Mouse (Mus musculus) neural tube, embryonic 14.5 days (tissue): Measurements from ENCODE around the gene Ggct. TPM values are rescaled to one million over a fixed set of nuclear protein-coding genes. Genes with fewer than 3 reads are reported as not detected.
"Not testable (repeated sequence)": the region's sequence is repeated elsewhere in the genome, so short reads cannot be mapped to it uniquely, and the experiment has no call there.

Source experiments
- ATAC-seq: fragments of 200-750 bp; cut with Nextera tagmentation; 2 replicates; pipeline ENCODE4 v1.8.0; 2017; ENCODE audit warnings: low read depth, mild to moderate bottlenecking, moderate TSS enrichment, moderate library complexity
- H3K27ac ChIP-seq: fragments of 300-500 bp; sonication (generic); 2 replicates; pipeline ENCODE4 v1.5.1; 2014; ENCODE audit warnings: low read depth, mild to moderate bottlenecking, control low read depth, low read length, moderate library complexity, mixed read lengths
- H3K27me3 ChIP-seq: fragments of 300-500 bp; sonication (generic); 2 replicates; pipeline ENCODE4 v1.6.1; 2014; ENCODE audit warnings: low read length; ENCODE audit not compliant: control insufficient read depth, insufficient read depth
- H3K36me3 ChIP-seq: fragments of 300-500 bp; sonication (generic); 2 replicates; pipeline ENCODE4 v1.6.1; 2014; ENCODE audit warnings: low read length, mixed read lengths; ENCODE audit not compliant: control insufficient read depth, insufficient read depth
- H3K4me1 ChIP-seq: fragments of 300-500 bp; sonication (generic); 2 replicates; pipeline ENCODE4 v1.6.1; 2014; ENCODE audit warnings: low read length; ENCODE audit not compliant: control insufficient read depth, insufficient read depth
- H3K4me2 ChIP-seq: fragments of 300-500 bp; sonication (generic); 2 replicates; pipeline ENCODE4 v1.6.1; 2014; ENCODE audit warnings: mild to moderate bottlenecking, low read depth, low read length, control low read depth
- H3K4me3 ChIP-seq: fragments of 300-500 bp; sonication (generic); 2 replicates; pipeline ENCODE4 v1.5.1; 2014; ENCODE audit warnings: low read depth, low read length, control low read depth, mixed read lengths
- H3K9ac ChIP-seq: fragments of 300-500 bp; sonication (generic); replicated peaks from 2 replicates; pipeline ENCODE4 v1.6.1; 2014; ENCODE audit warnings: low read depth, mild to moderate bottlenecking, control low read depth, low read length, mixed read lengths
- H3K9me3 ChIP-seq: fragments of 300-500 bp; sonication (generic); 2 replicates; pipeline ENCODE4 v1.6.1; 2016; ENCODE audit warnings: low read length; ENCODE audit not compliant: control insufficient read depth
- WGBS: fragments of 180-500 bp; shearing (Covaris S2); extraction: QIAGEN DNeasy Blood & Tissue Kit; methylation state at CpG from one replicate; pipeline ENCODE4 v1.1.7; 2014; 5-methylcytosine and 5-hydroxymethylcytosine counted together
- polyA plus RNA-seq: library from polyadenylated mRNA; unstranded; fragments of >200 nt; fragmentation: Nextera tagmentation; extraction: Ambion mirVana; gene quantifications from 2 replicates; pipeline ENCODE4 v1.2.1, GENCODE M21; 2014

The Ggct gene
- polyA plus RNA-seq, 1 experiment from 2014 or later = 19.0 TPM

GRCm38 (mm10) chr6:54965234-54965633, 27.5 kb downstream of the Ggct start:
- H3K36me3 ChIP-seq = no peaks in the 10 kb centered on the region
- no peak for ATAC-seq
- no peaks in the 10 kb centered on the region for H3K4me1 ChIP-seq
- no peak overlapping the region for H3K27ac ChIP-seq
- H3K4me2 ChIP-seq = no peak overlapping the region
- no peaks in the 10 kb centered on the region for H3K9me3 ChIP-seq
- WGBS = 60% methylated on average over 5 of the region's 5 CpGs
- no peak overlapping the region for H3K4me3 ChIP-seq
- H3K27me3 ChIP-seq = no peaks in the 10 kb centered on the region
- no peak overlapping the region for H3K9ac ChIP-seq

GRCm38 (mm10) chr6:54964755-54965154, 28.0 kb downstream of the Ggct start:
- no peaks in the 10 kb centered on the region for H3K9me3 ChIP-seq
- no peak for ATAC-seq
- WGBS = 55% methylated on average over 1 of the region's 1 CpGs
- no peaks in the 10 kb centered on the region for H3K4me1 ChIP-seq
- no peaks in the 10 kb centered on the region for H3K36me3 ChIP-seq
- no peak overlapping the region for H3K4me3 ChIP-seq
- H3K4me2 ChIP-seq = no peak overlapping the region
- no peak overlapping the region for H3K9ac ChIP-seq
- no peaks in the 10 kb centered on the region for H3K27me3 ChIP-seq
- H3K27ac ChIP-seq = no peak overlapping the region

- Histone ChIP-seq H3K4me2 (no peak overlapping the region), H3K9me3 (no peaks in the 10 kb centered on the region), H3K27me3 (no peaks in the 10 kb centered on the region), H3K27ac (no peak overlapping the region), H3K4me1 (no peaks in the 10 kb centered on the region), H3K9ac (no peak overlapping the region), H3K36me3 (no peaks in the 10 kb centered on the region), H3K4me3 (no peak overlapping the region)
- ATAC-seq = no peak
- 89% methylated on average over 2 of the region's 2 CpGs for WGBS
Observed at GRCm38 (mm10) chr6:54963599-54963998, 29.2 kb downstream of the Ggct start.

- 93% methylated on average over 8 of the region's 8 CpGs for WGBS
- no peak for ATAC-seq
- Histone ChIP-seq H3K27ac (no peak overlapping the region), H3K9me3 (no peaks in the 10 kb centered on the region), H3K36me3 (no peaks in the 10 kb centered on the region), H3K4me2 (no peak overlapping the region), H3K27me3 (no peaks in the 10 kb centered on the region), H3K4me1 (no peaks in the 10 kb centered on the region; the same call in 1 of the 2 replicates), H3K9ac (no peak overlapping the region), H3K4me3 (no peak overlapping the region)
Observed at GRCm38 (mm10) chr6:54957655-54958054, 35.1 kb downstream of the Ggct start.

GRCm38 (mm10) chr6:54956425-54956824, 36.3 kb downstream of the Ggct start:
- ATAC-seq = peak; percentile 78; the same call in 1 of the 2 replicates
- Histone ChIP-seq H3K27me3 (no peaks in the 10 kb centered on the region), H3K27ac (no peak overlapping the region), H3K9ac (no peak overlapping the region), H3K9me3 (no peaks in the 10 kb centered on the region), H3K4me1 (no peaks in the 10 kb centered on the region; the same call in 1 of the 2 replicates), H3K36me3 (no peaks in the 10 kb centered on the region), H3K4me3 (no peak overlapping the region), H3K4me2 (no peak overlapping the region)
- 22% methylated on average over 1 of the region's 1 CpGs for WGBS

GRCm38 (mm10) chr6:54955949-54956348, 36.8 kb downstream of the Ggct start:
- H3K27ac ChIP-seq = no peak overlapping the region
- no peak overlapping the region for H3K9ac ChIP-seq
- H3K4me2 ChIP-seq = no peak overlapping the region
- no peaks in the 10 kb centered on the region; the same call in 1 of the 2 replicates for H3K4me1 ChIP-seq
- ATAC-seq = no peak
- H3K27me3 ChIP-seq = no peaks in the 10 kb centered on the region
- no peaks in the 10 kb centered on the region for H3K9me3 ChIP-seq
- no peak overlapping the region for H3K4me3 ChIP-seq
- H3K36me3 ChIP-seq = no peaks in the 10 kb centered on the region

GRCm38 (mm10) chr6:54954659-54955414, 37.9 kb downstream of the Ggct start:
- H3K36me3 ChIP-seq = no peaks in the 10 kb centered on the region
- H3K9me3 ChIP-seq = no peaks in the 10 kb centered on the region
- no peak overlapping the region for H3K27ac ChIP-seq
- H3K4me2 ChIP-seq = no peak overlapping the region
- H3K27me3 ChIP-seq = no peaks in the 10 kb centered on the region
- H3K4me3 ChIP-seq = no peak overlapping the region
- no peak for ATAC-seq
- no peaks in the 10 kb centered on the region; the same call in 1 of the 2 replicates for H3K4me1 ChIP-seq
- 82% methylated on average over 10 of the region's 10 CpGs for whole genome bisulfite sequencing
- no peak overlapping the region for H3K9ac ChIP-seq

- not testable (repeated sequence) for H3K4me1 ChIP-seq, H3K4me2 ChIP-seq, H3K9ac ChIP-seq, H3K27ac ChIP-seq, H3K9me3 ChIP-seq, H3K27me3 ChIP-seq, ATAC-seq, H3K36me3 ChIP-seq, H3K4me3 ChIP-seq
- WGBS = 85% methylated on average over 4 of the region's 4 CpGs
Observed at GRCm38 (mm10) chr6:54953399-54953798, 39.4 kb downstream of the Ggct start.

GRCm38 (mm10) chr6:54952542-54952941, 40.2 kb downstream of the Ggct start:
- H3K4me2 ChIP-seq = no peak overlapping the region
- H3K4me1 ChIP-seq = no peaks in the 10 kb centered on the region; the same call in 1 of the 2 replicates
- no peak for ATAC-seq
- no peaks in the 10 kb centered on the region for H3K36me3 ChIP-seq
- H3K27ac ChIP-seq = no peak overlapping the region
- H3K9me3 ChIP-seq = no peaks in the 10 kb centered on the region
- no peak overlapping the region for H3K9ac ChIP-seq
- WGBS = 95% methylated on average over 3 of the region's 3 CpGs
- H3K4me3 ChIP-seq = no peak overlapping the region
- H3K27me3 ChIP-seq = no peaks in the 10 kb centered on the region
